Mouse (Mus musculus): ENCODE data around the gene Bcr.

Bcr gene

GRCm38 (mm10) chr10:75135518-75136162, 75.2 kb downstream of the Bcr start:
- DNase-seq: no peak

DNA sequence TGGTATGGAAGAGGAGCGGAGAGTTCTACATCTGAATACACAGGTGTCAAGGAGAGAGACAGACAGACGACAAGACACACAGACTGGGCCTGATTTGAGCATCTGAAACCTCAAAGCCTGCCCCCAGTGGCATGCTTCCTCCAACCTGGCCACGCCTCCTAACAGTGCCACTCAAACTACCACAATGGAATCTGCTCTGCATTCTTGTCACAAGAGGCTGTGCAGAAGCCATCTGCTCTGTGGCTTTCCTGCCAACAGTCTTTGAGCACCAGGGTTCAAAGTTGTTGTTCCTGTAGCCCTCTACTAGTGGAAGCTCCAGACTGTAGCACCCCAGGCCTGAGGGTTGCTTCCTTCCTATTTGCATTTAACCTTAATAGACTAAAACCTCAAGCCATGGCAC, 76.8 kb downstream of the Bcr start:
- peak; percentile 45 to 47 for DNase-seq

DNA sequence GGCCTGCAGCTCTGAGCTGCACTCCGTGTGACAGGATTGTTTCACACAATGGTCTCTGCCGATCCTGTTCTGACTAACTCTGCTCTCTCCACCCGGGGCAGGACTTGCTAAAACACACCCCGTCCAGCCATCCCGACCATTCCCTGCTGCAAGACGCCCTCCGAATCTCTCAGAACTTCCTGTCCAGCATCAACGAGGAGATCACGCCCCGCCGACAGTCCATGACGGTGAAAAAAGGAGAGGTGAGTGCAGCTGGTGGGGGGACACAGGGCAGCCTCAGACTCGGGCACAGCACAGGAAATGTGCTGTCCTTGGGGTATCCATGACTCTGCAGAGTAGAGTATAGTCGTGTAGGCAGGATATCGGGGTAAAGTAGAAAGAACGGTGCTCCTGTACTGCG, 84.8 kb downstream of the Bcr start:
- DNase-seq: no peak

GRCm38 (mm10) chr10:75146001-75146400, 85.6 kb downstream of the Bcr start:
- DNase-seq: no peak

GRCm38 (mm10) chr10:75146619-75147018, 86.2 kb downstream of the Bcr start:
- DNase-seq: no peak

DNA sequence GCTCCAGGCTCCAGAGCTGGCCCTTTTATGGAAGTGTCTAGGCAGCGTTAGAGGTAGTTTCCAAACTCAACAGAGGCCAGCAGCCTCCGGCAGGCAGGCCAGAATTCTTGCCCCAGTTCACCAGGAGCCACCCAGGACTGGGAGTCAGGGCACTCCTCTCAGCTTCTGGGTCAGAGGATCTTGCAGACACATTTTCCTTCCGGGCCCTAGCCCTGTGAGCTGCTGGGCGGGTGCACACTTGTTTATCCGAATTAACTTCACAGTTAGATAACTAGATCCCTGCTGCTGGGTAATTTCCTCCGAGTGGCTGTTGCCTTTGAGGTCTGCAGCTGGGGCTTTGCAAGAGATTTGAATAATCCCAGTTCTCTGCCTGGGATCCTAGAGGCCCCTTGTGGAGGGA, 87.9 kb downstream of the Bcr start:
- no peak for DNase-seq

GRCm38 (mm10) chr10:75150361-75150760, 90.0 kb downstream of the Bcr start:
- DNase-seq: no peak

- peak; percentile 69 to 82 for DNase-seq
These were observed 90.9 kb downstream of the Bcr start for GRCm38 (mm10) chr10:75151311-75151710.

DNA sequence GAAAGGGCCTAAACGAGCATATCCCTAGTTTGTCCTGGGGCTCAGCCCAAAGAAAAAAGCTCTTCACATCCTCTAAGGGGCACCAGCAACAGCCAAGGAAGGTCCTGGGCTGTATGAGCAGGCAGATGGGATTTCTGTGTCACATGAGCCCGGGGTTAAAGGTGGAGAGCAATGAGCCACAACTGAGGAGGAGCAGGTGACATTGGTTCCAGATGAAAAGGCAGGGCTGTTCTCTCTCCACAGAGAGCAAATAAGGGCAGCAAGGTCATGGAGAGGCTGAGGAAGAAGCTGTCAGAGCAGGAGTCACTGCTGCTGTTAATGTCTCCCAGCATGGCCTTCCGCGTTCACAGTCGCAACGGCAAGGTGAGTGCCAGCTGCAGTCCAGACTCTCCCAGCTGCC, 96.4 kb downstream of the Bcr start:
- no peak for DNase-seq

GRCm38 (mm10) chr10:75157713-75158112, 97.3 kb downstream of the Bcr start:
- no peak for DNase-seq

DNA sequence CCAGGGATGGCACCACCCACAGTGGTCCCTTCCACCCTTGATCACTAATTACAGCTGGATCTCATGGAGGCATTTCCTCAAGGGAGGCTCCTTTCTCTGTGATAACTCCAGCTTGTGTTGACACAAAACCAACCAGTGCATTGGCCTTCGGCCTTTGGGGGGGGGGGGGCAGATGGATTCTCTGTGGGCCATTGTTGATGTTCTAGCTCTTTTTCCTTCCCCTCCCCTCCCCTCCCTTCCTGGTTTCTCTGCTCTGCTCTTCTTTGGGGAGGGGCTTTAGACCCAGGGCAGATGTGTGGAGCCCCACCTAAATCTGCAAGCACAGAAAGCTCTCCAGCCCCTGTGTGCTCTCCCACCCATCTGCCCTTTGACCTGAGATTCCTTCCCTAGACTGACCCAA, 98.0 kb downstream of the Bcr start:
- no peak for DNase-seq

GRCm38 (mm10) chr10:75160171-75160900, 99.9 kb downstream of the Bcr start:
- DNase-seq: no peak

DNA sequence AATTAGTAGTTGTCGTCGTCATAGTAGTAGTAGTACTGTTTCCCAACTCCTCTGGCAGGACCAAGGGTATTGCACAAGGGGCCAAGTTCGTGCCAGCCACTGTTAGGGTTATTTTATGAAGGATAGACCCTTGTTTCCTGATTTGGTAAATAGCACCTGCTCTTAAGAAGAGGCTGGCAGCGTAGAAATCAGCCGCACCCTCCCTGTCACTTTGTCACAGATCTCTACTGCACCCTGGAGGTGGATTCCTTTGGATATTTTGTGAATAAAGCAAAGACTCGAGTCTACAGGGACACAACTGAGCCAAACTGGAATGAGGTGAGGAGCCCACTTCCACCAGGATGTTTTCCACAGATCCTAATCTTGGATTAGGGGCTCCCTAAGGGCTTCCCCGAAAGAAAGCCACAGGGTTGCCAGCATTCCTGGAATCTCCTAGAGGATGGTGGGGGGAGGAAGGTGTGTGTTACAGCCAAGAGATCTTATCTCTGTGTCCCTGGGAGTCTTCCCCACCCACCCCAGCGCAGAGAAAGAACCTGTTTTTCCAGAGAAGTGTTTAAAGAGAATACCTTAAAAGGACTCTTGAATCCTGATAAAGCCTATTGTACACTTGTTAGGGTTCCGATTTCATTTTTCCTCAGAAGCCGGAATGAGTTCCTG, 105.6 kb downstream of the Bcr start:
- DNase-seq: no peak

DNA sequence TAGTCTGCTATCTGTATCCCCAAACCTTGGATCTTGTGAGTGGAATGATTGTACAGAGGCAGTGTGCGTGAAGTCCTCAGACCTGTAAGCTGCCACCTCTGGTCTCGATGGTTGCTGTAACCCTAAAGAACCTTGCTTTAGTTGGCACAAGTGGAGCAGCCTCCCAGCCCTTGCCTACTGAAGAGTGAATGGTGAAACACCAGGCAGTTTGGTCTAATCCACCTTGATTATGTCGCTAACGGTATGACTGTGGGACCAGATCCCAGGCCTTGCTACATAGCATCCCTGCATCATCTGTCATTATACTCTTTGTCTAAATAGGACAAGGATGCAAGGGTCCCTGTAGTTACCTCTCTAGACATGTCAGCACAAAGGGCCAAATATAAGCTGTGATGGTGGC, 106.2 kb downstream of the Bcr start:
- no peak for DNase-seq

- no peak for DNase-seq
These were observed 109.9 kb downstream of the Bcr start for GRCm38 (mm10) chr10:75170207-75170850.

DNA sequence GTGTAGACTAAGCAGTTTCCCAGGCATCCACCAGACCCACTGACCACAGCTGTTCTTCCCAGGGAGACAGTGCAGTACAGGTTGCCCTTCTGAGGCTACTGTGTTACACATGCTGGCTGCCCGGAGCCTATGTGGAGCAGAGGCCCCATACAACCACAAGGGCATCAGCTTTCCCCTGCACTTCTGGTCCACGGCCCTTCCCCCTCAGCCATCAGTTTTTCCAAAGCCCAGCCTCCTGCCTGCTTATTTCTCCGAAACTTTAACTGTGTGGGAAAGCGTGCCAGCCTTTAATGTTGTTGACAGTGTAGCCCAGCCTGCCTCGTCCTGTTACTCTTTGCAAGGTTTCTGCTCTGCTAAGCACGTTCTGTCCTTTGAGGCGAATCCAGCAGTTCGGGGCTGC, 112.7 kb downstream of the Bcr start:
- DNase-seq: no peak

- DNase-seq: no peak
These were observed 113.3 kb downstream of the Bcr start for GRCm38 (mm10) chr10:75173712-75174111.

- no peak for DNase-seq
These were observed 116.1 kb downstream of the Bcr start for GRCm38 (mm10) chr10:75176494-75176893.

DNA sequence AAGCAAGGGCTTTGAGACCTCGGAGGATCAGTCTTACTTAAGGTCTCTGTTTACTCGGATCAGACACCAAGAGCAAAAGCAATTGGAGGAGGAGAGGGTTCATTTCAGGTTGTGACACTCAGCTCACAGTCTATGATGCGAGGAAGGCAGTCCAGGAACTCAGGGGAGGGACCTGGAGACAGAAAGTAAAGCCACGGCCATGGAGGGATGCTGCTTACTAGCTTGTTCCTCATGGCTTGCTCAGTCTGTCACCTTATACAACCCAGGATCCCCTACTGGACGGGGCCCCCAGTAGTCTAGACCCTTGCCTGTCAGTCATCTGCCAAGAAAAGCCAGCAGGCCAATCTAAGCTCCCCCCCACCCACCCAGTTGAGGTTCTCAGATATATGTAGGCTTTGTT, 118.5 kb downstream of the Bcr start:
- DNase-seq: no peak

- peak; percentile 74 to 78 for DNase-seq
These were observed 121.9 kb downstream of the Bcr start for GRCm38 (mm10) chr10:75182151-75182774.

GRCm38 (mm10) chr10:75184826-75185225, 124.4 kb downstream of the Bcr start:
- DNase-seq: no peak

- DNase-seq: no peak
These were observed 126.2 kb downstream of the Bcr start for GRCm38 (mm10) chr10:75186551-75186950.
